9 mouse cellular contexts compared by ENCODE assay signal in genomic region chr13:119836324-119836811, GRCm38 (mm10). TPM values are rescaled to one million over a fixed set of nuclear protein-coding genes. Genes with fewer than 3 reads are reported as not detected.
DNase-seq lines count a peak whose midpoint lies in the region; ATAC-seq and TF ChIP-seq lines count a peak whose summit lies in the region.
"Not testable (repeated sequence)": the region's sequence is repeated elsewhere in the genome, so short reads cannot be mapped to it uniquely, and the experiment has no call there.
"Had no signal": no experiment of that assay in that cellular context is flagged by ENCODE, and none has a peak within 500 bp of the region (broad histone marks: within the 10 kb centered on the region; RNA-seq: fewer than 3 reads in every experiment).

No protein-coding gene starts in this region.

- peaks cover 12% of the 10 kb centered on the region for H3K27me3 ChIP-seq in embryonic facial prominence, embryonic 12.5 days
- H3K27me3 ChIP-seq in intestine, embryonic 14.5 days (replicated peaks; ENCODE audit: control insufficient read depth, insufficient read depth, low read length); limb, embryonic 11.5 days (ENCODE audit: control insufficient read depth, insufficient read depth, low read length): not testable (repeated sequence)

- not testable (repeated sequence) for TF ChIP-seq POLR2A in brain, embryonic 14.5 days (IDR thresholded peaks at IDR 0.05; ENCODE audit: borderline replicate concordance, extremely low read depth, insufficient read depth, insufficient read length, poor library complexity, severe bottlenecking); olfactory bulb, adult 2 months (IDR thresholded peaks at IDR 0.05; ENCODE audit: insufficient read depth, low read depth, low read length)

- not testable (repeated sequence) for H3K9ac ChIP-seq in embryonic facial prominence, embryonic 12.5 days; intestine, embryonic 14.5 days (ENCODE audit: low read length); limb, embryonic 11.5 days (ENCODE audit: low read length)

- not testable (repeated sequence) for H3K4me1 ChIP-seq in embryonic facial prominence, embryonic 12.5 days; intestine, embryonic 14.5 days (replicated peaks; ENCODE audit: control insufficient read depth, insufficient read depth, low read length); limb, embryonic 11.5 days (ENCODE audit: control insufficient read depth, insufficient read depth, low read length); olfactory bulb, adult 2 months (ENCODE audit: control insufficient read depth, insufficient read depth, low read length)

- not testable (repeated sequence) for H3K9me3 ChIP-seq in embryonic facial prominence, embryonic 12.5 days; intestine, embryonic 14.5 days (ENCODE audit: control insufficient read depth, low read length); limb, embryonic 11.5 days (ENCODE audit: control insufficient read depth, low read length)

- H3K4me3 ChIP-seq in embryonic facial prominence, embryonic 12.5 days, result 0 out of 2 replicates have a peak overlapping the region, but pooled peaks have one; percentile 16
- H3K4me3 ChIP-seq in intestine, embryonic 14.5 days (ENCODE audit: low read depth, low read length); limb, embryonic 11.5 days (ENCODE audit: low read depth, low read length): not testable (repeated sequence)
- peak overlapping the region; percentile 22; the same call in 1 of the 2 replicates for H3K4me3 ChIP-seq in olfactory bulb, adult 2 months (ENCODE audit: insufficient read depth, low read depth, low read length)

- H3K4me2 ChIP-seq in embryonic facial prominence, embryonic 12.5 days (replicated peaks), result peak overlapping the region; percentile 31
- H3K4me2 ChIP-seq in intestine, embryonic 14.5 days (ENCODE audit: low read length), result peak overlapping the region; percentile 26; the same call in 1 of the 2 replicates
- not testable (repeated sequence) for H3K4me2 ChIP-seq in limb, embryonic 11.5 days (ENCODE audit: low read depth, severe bottlenecking)

- not testable (repeated sequence) for H3K27ac ChIP-seq in embryonic facial prominence, embryonic 12.5 days; intestine, embryonic 14.5 days (ENCODE audit: low read depth); limb, embryonic 11.5 days (replicated peaks; ENCODE audit: low read depth, low read length); olfactory bulb, adult 2 months (ENCODE audit: insufficient read depth, low read depth, low read length)

- TF ChIP-seq CTCF in brain, embryonic 14.5 days (IDR thresholded peaks at IDR 0.05; ENCODE audit: borderline replicate concordance, extremely low read depth, insufficient read depth, insufficient read length), result peak; percentile 30; the same call in 1 of the 2 replicates
- TF ChIP-seq CTCF in olfactory bulb, adult 2 months (IDR thresholded peaks at IDR 0.05; ENCODE audit: insufficient read depth, low read depth, low read length), result not testable (repeated sequence)

- peak; percentile 56; the same call in 1 of the 2 replicates for ATAC-seq in embryonic facial prominence, embryonic 12.5 days (ENCODE audit: insufficient number of reproducible peaks, insufficient read depth, low FRiP score, low TSS enrichment)
- ATAC-seq in intestine, embryonic 14.5 days (replicated peaks; ENCODE audit: low FRiP score, low TSS enrichment, low read depth), result peak; percentile 73
- peak; percentile 58; the same call in 1 of the 2 replicates for ATAC-seq in limb, embryonic 11.5 days (ENCODE audit: insufficient number of reproducible peaks, low FRiP score, low TSS enrichment, low read depth)

- peak; percentile 55 for DNase-seq in brain, embryonic 14.5 days (ENCODE audit: low read depth)
- peak; percentile 16 to 22 for DNase-seq in heart, adult 9 months (ENCODE audit: low spot score in 2 of 2)
- peak; percentile 70 for DNase-seq in intestine, embryonic 14.5 days (ENCODE audit: low spot score)
- DNase-seq in limb, embryonic 11.5 days (ENCODE audit: low spot score), result peak; percentile 45
- peak; percentile 10 to 27 for DNase-seq in lung, postnatal 4 days

- WGBS in embryonic facial prominence, embryonic 12.5 days, result 15% methylated on average over 23 of the region's 23 CpGs
- 12% methylated on average over 20 of the region's 23 CpGs for WGBS in intestine, embryonic 14.5 days
- 16% methylated on average over 22 of the region's 23 CpGs for WGBS in limb, embryonic 11.5 days
- 10% methylated on average over 23 of the region's 23 CpGs for WGBS in olfactory bulb, adult 2 months

- not testable (repeated sequence) for H3K36me3 ChIP-seq in embryonic facial prominence, embryonic 12.5 days; intestine, embryonic 14.5 days (ENCODE audit: control insufficient read depth, insufficient read depth, low read length); limb, embryonic 11.5 days (ENCODE audit: control insufficient read depth, insufficient read depth, low read length)

RNA-seq across cellular contexts. Expression of gene D13Ertd608e, which starts 0.6 kb away (rescaled TPM):
- polyA plus RNA-seq in brain, embryonic 14.5 days (2012; rRNA removed), result not detected in 2 replicates
- polyA plus RNA-seq in embryonic facial prominence, embryonic 12.5 days (2016; fragmentation: Nextera tagmentation; extraction: Ambion mirVana), result not detected in 2 replicates
- polyA plus RNA-seq in intestine, embryonic 14.5 days (2014; fragmentation: Nextera tagmentation; extraction: Ambion mirVana), result not detected in 2 replicates
- not detected in 2 replicates for polyA plus RNA-seq in limb, embryonic 11.5 days (2014; fragmentation: Nextera tagmentation; extraction: Ambion mirVana)
- not detected in 2 replicates for polyA plus RNA-seq in olfactory bulb, adult 2 months (2012; ENCODE audit: insufficient read depth, insufficient read length, low replicate concordance, missing spikeins)
- polyA plus RNA-seq: gonadal fat pad, adult 2 months; testis, adult 2 months had no signal

RNA-seq across cellular contexts. Expression of gene AF067063, which starts 6.4 kb away (rescaled TPM):
- 0.19 and 0.23 TPM in 2 replicates for polyA plus RNA-seq in brain, embryonic 14.5 days (2012; rRNA removed)
- polyA plus RNA-seq in embryonic facial prominence, embryonic 12.5 days (2016; fragmentation: Nextera tagmentation; extraction: Ambion mirVana), result not detected in 2 replicates
- polyA plus RNA-seq in intestine, embryonic 14.5 days (2014; fragmentation: Nextera tagmentation; extraction: Ambion mirVana), result not detected in 2 replicates
- polyA plus RNA-seq in limb, embryonic 11.5 days (2014; fragmentation: Nextera tagmentation; extraction: Ambion mirVana), result not detected in 2 replicates
- not detected in 2 replicates for polyA plus RNA-seq in olfactory bulb, adult 2 months (2012; ENCODE audit: insufficient read depth, insufficient read length, low replicate concordance, missing spikeins)
- polyA plus RNA-seq: gonadal fat pad, adult 2 months had no signal

RNA-seq across cellular contexts. Expression of gene Zfp131, which starts 45.7 kb away (rescaled TPM):
- 27.2 and 33.4 TPM in 2 replicates for polyA plus RNA-seq in brain, embryonic 14.5 days (2012; rRNA removed)
- polyA plus RNA-seq in embryonic facial prominence, embryonic 12.5 days (2016; fragmentation: Nextera tagmentation; extraction: Ambion mirVana), result 49.8 and 50.1 TPM in 2 replicates
- 35.6 and 39.5 TPM in 2 replicates for polyA plus RNA-seq in intestine, embryonic 14.5 days (2014; fragmentation: Nextera tagmentation; extraction: Ambion mirVana)
- polyA plus RNA-seq in limb, embryonic 11.5 days (2014; fragmentation: Nextera tagmentation; extraction: Ambion mirVana), result 44.4 and 47.9 TPM in 2 replicates
- polyA plus RNA-seq in olfactory bulb, adult 2 months (2012; ENCODE audit: insufficient read depth, insufficient read length, low replicate concordance, missing spikeins), result not detected in 2 replicates

RNA-seq across cellular contexts. Expression of gene Tcstv1, which starts 58.2 kb away (rescaled TPM):
- not detected in 2 replicates for polyA plus RNA-seq in brain, embryonic 14.5 days (2012; rRNA removed)
- polyA plus RNA-seq in embryonic facial prominence, embryonic 12.5 days (2016; fragmentation: Nextera tagmentation; extraction: Ambion mirVana), result not detected in 2 replicates
- not detected in 2 replicates for polyA plus RNA-seq in intestine, embryonic 14.5 days (2014; fragmentation: Nextera tagmentation; extraction: Ambion mirVana)
- not detected in 2 replicates for polyA plus RNA-seq in limb, embryonic 11.5 days (2014; fragmentation: Nextera tagmentation; extraction: Ambion mirVana)
- polyA plus RNA-seq in olfactory bulb, adult 2 months (2012; ENCODE audit: insufficient read depth, insufficient read length, low replicate concordance, missing spikeins), result not detected in 2 replicates
- polyA plus RNA-seq: gonadal fat pad, adult 2 months; testis, adult 2 months had no signal

Comparison
In these comparisons a context has a peak if more than half of its experiments do, and no peak if none do; other contexts are left out.
1. DNase-seq: peak in every context shown above with its lines; median percentile 70 in intestine, embryonic 14.5 days; 55 in brain, embryonic 14.5 days; 45 in limb, embryonic 11.5 days; 19 in heart, adult 9 months; 18 in lung, postnatal 4 days.